Mouse (Mus musculus) right cerebral cortex, postnatal 4 days (tissue): Measurements from ENCODE around the gene Parp6.

Source experiments
- DNase-seq: peaks from one replicate; pipeline ENCODE4 v3.0.0-alpha.2; 2022

The Parp6 gene

DNA sequence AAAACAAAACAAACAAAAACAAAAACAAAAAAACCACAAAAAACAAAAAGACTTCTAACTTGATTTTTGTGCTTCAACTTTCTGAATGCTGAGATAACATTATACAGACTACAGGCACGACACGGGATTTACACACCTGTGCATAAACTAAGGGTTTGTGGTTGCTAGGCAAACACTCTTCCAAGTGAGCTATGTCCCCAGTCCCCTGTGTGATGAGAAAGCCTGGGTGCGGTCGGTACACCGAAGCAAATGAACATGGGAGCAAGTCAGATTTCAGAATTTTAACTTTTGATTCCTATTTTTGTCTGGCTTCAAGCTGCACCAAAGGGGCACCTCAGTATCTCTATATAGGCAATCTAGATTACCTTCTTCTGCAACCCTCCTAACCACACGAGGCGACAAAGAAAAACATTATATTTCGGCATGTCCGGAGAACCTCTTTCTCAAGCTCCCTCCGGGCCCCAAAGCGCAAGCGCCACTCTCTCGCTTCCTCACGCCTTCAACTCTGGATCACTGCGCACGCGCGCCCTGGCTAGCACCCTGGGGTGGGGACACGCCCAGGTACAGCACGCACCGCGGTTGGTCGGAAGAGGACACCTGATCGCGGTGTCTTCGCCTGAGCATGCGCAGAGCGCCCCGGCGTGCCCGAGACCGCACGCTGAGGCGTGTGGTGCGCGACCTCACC, at the start of gene Parp6:
TSS of gene Parp6 (plus strand) at position 663 of the 685 bp plus-strand sequence.
- peak; percentile 100 for DNase-seq

DNA sequence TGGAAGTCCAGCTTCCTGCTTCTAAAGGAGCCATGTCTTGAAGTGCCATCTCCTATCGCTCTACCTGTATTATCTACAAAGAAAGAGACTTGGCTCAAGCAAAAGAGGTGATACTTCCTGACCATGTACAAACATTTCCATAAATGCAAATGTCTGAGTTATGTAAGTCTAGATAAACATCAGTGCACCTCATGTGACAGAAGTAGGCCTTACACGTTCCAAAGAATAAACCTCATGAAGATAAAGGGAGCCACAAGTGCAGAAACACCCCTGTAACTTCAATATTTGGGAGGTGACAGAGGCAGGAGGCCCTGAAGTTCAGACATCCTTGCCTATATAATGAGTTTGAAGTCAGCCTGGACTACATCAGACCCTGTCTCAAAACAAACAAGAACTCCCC, 45.2 kb upstream of the Parp6 start:
- no peak for DNase-seq

DNA sequence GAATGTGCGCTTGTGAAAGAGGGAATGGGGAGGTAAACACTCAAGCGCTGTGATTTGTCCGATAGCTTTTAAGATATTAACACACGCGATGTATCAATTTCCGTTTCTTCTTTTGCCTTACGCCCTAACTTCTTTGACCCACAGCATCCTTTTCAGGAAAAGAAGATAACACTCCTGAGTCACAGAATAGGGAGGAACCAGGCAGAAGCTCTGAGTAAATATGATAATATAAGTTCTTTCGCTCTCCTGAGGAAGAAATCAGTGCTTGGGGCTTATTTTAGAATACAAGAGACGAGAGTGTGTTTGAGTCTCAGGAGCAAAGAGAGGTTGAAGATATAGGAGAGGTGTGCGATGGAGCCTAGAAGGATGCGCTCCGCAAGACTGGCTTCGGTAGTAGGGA, 39.7 kb upstream of the Parp6 start:
- DNase-seq: no peak

DNA sequence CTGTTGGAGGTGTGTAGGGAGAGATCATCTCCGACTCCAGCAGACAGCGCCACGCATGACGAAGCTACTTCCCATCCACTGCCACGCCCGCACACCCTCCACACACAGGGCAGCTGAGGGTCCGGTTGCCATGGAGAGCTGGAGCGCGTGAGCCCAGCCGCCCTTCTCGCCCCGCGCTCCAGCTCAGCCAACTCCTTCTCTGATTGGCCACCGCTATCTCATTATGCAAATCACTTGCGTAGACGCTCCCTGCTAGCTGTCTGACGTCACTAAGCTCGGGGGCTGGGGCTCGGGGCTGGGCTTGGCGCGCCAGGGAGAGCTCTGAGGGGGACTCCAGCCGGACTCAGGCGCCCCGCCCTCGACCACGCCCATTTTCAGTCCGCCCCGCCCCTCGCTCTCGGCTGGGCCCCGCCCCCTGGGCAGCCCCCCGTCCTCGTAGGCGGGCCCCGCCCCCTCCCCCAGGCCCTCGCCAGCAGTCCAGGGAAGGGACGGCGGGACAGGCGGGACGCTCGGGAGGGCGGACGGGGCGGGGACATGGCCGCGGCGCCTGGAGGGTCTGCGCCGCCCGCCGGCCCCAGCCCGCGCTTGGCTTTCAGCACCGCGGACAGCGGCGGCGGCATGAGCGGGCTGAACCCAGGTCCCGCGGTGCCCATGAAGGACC, 39.1 kb upstream of the Parp6 start, which contains the start of gene Celf6:
TSS of gene Celf6 (plus strand) at position 74 of the 661 bp plus-strand sequence.
- peak; percentile 94 for DNase-seq

DNA sequence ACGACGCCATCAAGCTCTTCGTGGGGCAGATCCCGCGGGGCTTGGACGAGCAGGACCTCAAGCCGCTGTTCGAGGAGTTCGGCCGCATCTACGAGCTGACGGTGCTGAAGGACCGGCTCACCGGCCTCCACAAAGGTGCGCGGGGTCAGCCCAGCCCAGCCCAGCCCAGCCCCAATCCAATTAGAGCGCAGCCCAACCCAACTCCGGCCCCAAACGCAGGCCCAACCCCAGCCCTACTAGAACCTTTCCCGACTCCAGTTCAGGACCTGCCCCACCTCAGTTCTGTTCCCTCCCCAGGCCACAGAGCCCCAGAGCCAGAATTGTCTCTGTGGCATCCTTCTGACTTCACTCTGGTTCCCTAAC, 38.6 kb upstream of the Parp6 start:
- DNase-seq: no peak

DNA sequence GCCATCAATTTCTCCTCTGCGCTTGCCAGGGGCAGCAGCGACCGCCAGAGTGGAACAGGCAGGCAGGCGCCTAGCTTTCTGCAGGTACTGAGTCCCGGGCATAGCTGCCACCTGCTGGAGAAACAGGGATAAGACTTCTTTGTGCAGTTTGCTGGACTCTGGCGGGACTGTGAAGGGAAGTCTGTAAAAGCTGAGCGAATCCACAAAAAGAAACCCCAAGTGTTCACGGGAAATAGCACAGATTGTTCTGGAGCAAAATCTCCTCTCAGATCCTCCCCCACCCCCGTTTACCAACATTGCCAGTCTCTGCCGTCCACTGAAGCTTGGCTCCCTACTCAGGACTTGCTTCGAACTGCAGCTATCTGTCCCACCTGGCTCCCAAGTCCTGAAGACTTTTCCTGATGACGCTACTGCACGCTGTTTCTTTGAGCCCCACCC, 32.2 kb upstream of the Parp6 start:
- peak; percentile 72 for DNase-seq

DNA sequence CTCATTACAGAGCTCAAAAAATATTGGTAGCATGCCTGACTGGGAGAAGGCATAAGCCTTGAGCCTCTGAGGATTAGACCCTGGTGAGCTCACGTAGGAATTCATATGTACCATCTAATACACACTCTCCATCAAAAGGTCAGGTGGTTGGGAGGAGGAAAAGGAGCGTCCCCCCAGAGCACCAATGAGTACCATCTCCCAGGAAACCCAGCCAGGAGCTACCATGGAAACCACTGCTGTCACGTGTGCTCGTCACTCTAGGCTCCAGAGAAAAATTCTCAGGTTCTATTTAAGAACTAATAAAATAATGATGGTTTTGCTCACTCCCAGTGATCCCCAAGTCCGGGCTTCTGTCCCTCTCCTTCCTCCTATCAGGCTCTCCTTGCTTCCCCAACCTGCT, 28.8 kb upstream of the Parp6 start:
- DNase-seq: no peak

DNA sequence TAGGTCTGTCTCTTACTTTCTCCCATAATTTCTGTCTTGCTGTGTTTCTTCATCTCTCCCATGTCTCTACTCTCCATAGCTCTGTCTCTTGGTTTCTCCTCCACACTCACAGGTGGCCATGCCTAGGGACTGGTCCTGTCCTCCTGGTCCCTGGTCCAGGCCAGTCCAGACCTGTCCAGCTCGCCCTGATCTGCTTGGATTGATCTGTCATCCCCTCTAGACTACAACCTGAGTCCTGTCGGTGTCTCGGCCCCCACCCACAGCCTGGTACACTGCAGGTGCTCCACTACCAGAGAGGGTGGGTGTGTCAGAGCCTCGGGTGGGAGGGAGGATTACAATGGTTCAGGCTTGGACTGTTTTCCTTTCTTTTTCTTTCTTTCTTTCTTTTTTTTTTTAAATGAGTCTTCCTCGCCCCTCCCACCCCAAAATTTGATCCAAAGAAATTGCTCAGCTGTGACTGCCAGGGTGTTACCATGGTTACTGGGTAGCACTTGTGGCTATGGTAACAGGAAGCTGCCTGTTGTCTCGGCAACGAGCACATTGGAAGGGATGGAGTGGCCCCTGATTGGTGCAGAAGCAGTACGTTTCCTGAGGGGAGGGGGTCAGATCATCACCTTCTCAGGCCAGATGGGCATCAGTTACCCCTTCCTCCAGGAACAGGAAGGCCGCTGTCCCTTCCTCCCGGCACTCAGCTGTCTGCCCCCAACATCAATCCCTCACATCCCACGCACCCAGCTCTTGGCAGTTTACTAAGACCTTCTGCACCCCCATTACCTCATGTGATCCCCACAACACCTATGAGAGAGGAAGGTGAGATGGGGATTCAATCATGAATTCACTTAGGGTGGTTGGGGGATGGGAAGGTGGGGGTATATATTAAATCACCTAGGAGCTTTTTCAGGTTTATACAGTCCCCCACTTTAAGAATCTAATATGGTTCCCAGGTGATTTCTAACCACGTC, 28.1 kb upstream of the Parp6 start:
- DNase-seq: peak; percentile 60

DNA sequence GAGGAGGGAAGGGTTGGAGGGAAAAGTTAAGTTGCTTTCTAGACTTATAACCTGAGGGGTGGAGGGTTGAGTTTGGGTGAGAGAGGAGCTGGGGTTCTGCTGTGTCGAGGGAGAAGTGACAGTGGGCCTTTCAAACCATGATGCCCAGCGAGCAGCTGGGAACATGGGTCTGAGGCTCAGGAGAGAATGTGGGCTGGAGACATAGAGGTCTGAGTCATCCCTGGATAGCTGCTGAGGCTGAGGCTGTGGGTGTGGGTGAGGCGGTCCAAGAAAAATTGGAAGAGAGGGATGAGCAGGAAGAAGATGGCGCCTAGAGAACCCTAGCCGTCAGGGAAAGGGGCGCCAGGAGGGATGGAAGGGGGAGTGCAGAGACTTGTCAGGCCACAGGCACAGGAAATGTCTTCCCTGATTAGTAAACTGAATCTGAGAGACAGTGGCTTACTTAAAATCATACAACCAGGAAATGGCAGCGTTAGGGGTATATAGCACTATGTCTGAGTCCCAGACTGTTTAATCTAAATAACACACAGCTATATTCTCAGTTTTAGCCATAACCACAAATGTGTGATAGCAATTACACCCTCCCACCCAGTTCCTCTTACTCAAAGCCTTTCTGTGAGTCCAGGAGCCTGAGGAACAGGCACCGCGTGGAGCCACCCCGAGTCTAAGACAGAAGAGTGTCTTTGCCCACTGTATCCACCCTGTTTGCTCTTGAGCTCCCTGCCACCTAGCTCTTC, 27.2 kb upstream of the Parp6 start:
- no peak for DNase-seq

DNA sequence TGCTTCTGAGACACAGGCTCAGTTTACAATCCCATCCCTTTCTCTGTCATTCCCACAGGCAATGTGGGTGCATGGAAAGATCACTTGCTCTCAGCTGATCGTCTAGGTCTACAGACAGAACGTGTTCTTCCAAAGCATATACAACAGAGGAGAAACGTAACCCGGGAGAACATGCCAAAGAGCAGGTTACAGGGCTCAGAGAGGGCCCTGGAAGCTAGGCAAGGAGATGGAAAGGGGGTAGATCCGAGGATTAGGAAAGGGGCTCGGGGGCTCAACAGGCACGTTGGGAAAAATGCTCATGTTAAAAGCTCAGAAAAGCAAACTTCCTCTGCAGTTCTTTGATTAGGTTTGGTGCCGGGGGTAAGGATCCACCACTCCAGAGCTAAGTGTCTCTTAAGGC, 15.4 kb upstream of the Parp6 start:
- no peak for DNase-seq

DNA sequence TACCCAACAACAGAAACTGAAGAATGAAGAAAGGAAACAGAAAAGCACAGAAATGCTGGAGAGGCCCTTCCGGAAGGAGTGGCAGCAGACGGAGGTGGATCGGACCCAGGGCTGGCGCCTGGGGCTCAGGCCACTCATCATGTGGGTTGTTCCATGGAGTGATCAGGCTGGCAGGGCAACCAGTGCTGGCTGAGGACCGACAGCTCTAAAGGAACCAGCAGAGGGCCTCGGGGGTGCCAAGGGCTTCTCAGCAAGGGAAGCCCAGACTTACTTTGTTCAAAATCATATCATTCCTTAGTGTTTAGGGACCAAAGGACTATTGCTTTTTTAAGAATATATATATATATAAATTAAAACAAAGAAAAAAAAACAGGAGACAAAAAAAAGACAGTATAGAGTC, 11.1 kb upstream of the Parp6 start:
- DNase-seq: no peak

DNA sequence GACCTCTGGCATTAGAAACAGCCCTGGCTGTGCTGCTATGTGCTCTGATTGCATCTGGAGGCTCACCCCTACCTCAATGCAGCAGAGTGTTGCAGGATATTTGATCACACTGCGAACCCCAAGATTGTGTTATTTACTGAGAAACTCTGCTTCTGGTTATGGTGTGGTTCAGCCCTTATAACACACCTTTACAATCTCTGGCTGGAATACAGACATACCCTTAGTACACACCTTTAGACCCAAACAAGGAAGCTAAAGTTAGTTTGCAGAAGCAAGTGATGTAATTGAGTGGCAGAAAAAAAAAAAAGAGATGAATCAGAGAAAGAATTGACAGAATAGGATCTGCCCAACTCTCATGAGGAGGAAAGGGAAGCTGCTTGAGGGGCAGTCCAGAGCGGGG, 6.1 kb upstream of the Parp6 start:
- DNase-seq: no peak

DNA sequence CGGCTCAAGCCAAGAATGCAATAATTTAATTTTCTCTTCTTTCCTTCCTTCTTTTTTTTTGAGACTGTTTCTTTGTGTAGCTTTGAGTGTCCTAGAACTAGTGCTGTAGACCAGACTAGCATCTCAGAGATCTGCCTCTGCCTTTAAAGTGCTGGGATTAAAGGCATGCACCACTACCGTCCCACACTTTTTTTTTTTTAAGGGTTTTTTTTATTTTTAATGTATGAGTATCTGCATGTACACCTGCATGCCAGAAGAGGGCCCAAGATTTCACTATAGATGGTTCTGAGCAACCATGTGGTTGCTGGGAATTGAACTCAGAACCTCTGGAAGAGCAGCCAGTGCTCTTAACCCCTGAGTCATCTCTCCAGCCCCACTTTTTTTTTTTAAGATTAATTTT, 1.3 kb upstream of the Parp6 start:
- no peak for DNase-seq

DNA sequence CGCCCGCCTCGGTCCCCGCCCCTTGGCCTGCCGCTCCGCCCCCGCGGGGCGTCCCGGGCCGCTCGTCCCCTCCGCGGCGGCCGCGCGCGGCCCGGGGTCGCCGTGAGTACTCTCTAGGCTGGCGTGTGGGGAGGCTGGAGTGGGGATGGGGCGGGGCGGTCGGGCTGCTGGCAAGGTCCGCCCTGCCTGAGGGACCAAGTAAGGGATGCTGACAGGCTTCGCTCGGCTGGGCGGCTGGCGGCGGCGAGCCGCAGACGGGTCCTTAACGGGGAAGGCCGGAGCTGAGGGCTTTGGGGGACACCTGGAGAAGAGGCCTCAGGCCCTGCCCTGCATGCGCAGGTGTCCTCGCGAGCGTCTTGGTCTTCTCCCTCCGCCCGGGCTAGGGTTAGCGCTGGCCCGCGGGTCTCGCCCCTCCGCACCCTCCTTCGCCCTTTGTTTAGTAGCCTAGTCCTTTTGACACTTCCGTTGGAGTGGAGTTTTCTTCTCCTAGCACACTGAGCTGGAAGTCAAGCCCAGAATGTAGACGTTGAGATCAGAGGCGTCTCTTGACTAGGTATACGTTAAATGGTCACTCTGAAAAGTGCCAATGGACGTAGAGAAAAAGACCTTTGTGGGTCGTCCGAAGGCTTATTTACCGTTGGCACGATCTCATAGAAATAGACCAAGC, 356 bp downstream of the Parp6 start:
- no peak for DNase-seq

DNA sequence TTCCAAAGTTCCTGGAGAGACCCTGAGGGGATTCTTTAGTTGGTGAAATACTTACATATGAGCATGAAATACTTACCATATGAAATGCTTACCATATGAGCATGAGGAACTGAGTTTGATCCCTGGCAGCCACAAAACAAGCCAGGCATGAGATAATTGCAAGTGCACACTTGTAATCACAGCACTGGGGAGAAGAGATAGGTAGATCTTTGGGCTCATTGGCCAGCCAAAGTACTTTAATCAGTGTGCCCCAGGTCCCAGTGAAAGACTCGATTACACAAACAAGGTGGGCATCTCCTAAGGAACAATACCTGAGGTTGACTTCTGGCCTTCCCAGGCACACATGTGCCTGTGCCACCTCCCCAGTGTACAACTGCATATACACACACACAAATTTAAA, 21.3 kb downstream of the Parp6 start:
- DNase-seq: no peak

DNA sequence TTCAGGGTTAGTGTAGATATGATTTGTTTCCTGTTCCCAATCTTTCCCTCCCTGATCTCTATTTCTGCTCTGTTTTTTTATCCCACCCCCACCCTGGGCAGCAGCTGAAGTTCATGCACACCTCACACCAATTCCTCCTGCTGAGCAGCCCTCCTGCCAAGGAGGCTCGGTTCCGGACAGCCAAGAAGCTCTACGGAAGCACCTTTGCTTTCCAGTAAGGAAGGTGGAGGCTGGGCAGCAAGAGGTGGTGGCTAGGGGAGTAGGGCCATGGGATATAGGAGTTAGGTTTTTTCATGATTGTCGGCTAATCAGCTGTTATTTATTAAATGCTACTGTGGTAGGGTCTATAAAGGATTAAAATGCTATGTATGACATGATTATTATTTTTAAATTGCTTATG, 22.9 kb downstream of the Parp6 start:
- no peak for DNase-seq

DNA sequence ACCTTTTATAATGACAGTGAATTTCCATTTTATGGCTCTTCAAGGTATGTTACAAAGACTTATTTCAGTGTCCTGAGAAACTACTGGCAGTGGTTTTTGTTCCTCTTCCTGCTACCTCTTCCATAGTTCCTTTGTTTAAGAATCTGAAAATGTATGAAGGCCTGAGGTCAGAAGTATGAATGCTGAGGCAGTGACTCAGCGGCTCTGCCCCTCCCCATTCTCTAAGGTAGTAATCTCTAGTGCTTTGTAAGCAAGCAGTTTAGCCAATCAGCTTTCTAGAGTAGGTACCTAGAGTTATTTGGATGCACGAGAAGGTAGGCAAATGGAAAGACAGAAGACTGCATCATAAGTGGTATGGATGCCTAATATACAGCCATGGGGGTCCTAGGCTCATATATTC, 24.2 kb downstream of the Parp6 start:
- no peak for DNase-seq

DNA sequence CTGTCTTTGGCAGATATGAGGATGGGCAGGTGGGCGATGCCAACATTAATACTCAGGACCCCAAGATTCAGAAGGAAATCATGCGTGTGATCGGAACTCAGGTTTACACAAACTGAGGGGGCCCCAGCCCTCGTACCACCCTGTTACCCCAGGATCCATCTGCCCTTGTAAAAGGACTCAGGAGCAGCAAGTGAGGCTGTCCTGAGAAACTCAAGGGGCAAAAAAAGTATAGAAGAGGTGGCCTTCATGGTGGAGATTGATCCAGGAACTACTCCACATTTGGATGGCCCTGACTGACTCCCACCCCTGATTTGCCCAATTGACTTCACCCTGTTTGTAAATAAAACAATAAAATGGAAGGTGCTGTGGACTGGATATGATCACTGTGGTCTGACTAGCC, 32.8 kb downstream of the Parp6 start:
- no peak for DNase-seq

DNA sequence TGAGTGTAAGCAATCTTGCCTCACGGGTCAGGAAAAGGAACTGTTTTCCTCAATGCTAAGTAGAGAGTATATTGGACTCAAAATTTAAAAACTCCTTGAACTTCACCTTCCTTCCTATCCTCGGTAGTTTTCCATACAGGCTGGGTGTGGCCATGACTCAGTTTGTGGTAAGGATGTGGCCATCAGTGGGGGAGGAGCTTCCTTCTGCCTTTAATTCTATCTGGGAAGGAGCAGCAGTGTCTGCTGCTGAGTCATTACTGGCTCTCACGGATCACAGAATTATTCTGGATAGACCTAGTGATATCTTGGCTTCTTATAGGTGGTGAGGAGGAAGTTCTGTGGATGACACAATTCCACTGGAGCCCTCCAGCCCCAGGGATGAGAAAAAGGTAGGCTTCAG, 36.3 kb downstream of the Parp6 start:
- no peak for DNase-seq

DNA sequence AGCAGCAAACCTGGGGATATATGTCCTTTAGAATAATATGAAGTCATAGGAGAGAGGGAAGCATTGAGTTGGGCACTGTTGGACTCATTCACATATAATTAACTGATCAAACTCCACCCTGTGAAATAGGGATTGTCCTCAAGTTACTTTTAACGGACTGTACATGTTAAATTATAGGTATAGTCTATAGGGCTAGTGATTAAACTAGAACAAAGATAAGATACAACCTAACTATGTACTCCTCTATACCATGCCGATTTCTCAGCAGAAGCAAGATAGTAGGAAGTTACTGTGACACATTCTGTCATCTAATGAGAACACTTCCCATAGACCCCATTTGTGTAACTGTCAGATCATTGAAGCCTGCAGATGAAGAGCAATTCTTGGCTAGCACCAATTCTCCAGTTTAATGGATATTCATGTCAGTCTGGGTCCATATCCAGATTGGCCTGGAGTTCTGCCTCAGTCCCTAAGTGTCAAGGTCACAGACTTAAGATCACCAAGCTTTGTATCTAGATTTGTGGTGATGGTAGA, 37.4 kb downstream of the Parp6 start:
- no peak for DNase-seq

DNA sequence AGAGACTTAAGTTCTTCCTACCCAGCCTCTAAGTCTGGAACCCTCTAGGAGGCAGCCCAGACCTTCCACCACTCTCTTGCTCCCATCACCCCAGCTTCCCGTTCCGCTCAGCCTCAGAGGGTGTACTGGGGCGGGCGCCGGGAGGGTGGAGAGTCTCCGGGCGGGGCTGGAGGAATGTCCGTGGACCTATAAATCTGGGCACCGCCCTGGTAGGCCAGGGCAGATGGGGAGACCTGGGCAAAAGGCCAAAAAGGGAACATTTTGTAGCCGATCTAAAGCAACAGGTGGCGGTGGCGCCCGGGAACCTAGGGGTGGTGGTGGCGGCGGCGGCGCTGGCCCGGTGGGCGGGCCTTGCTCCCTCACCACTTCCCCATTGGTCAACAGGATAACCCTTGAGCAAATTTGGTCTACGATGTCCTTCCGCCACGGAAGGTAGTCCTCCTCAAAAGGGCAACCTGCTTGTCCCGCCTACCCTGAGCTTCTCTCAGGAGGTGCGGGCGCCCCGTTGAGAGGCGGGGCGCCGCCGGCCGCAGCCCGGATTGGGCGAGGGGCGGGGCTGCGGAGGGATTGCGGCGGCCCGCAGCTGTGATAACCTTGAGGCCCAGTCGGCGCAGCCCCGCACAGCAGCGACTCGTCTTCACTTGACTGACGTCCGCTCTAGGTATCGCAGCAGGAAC, 39.0 kb downstream of the Parp6 start, which contains the start of gene Pkm:
TSS of gene Pkm (plus strand) at position 411 of the 677 bp plus-strand sequence.
- peak; percentile 90 for DNase-seq
